Mouse (Mus musculus): Measurements from ENCODE around the gene Ubap2.

Ubap2 gene

DNA sequence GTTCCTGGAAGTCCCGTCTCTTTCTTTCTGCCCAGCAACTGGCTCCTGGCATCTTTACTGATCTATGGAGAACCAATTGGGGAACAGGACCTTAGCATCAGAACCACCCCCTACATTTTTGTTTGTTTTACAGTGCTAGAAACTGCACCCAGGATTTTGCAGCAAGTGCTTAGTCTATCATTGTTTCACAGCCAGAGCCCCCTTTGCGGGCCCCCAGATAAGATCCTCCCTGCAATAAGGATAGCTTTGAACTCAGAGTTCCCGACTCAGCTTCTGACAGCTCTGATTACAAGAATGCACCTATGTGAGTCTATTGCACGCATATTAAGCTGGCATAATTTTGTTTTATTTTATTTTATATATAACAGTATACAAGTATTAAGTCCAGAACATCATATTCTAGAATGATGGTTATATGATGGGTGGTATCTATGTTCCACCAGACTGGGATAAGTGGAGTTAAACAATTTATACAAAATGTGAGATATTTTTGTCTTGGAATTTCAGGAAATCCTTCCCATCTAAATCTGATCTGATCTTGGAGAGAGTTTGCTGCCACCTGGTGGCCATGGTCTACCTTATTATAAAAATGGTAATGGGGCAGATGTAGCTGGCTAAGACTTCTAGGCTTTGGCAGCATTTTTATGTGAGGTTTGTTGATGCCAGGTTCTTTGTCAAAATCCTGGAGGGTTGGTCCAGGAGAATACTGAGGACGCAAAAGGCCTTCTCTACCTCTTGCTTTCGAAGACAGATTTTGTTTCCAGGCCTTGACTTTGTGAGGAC lies 109.1 kb downstream of the Ubap2 start:
- peak in 1 of 2 experiments; percentile 86 for DNase-seq (ENCODE audit: low spot score in 2 of 2)

GRCm38 (mm10) chr4:41164974-41165373 lies 110.0 kb downstream of the Ubap2 start:
- DNase-seq (ENCODE audit: low spot score in 2 of 2): no peak

- DNase-seq (ENCODE audit: low spot score in 2 of 2): no peak
Measured at GRCm38 (mm10) chr4:41161232-41161631, 113.7 kb downstream of the Ubap2 start.

- DNase-seq (ENCODE audit: low spot score in 2 of 2): no peak
Measured at GRCm38 (mm10) chr4:41158251-41158650, 116.7 kb downstream of the Ubap2 start.

DNA sequence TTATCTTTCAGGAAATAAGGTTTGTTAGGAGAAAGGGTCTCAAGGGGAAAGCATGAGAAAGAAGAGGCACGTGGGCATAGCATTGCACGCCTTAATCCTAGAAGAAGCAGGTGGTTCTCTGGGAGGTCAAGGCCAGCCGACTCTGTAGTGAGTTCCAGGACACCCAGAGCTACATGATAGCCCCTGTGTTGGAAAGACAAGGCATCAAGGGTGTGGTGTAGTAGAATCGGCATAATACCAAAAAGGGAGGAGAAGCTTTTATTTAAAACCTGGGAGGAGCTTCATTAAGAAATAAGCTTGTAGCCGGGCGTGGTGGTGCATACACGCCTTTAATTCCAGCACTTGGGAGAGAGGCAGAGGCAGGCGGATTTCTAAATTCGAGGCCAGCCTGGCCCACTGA lies 118.0 kb downstream of the Ubap2 start:
- DNase-seq (ENCODE audit: low spot score in 2 of 2): no peak

GRCm38 (mm10) chr4:41153146-41153545 lies 121.8 kb downstream of the Ubap2 start:
- DNase-seq (ENCODE audit: low spot score in 2 of 2): no peak

DNA sequence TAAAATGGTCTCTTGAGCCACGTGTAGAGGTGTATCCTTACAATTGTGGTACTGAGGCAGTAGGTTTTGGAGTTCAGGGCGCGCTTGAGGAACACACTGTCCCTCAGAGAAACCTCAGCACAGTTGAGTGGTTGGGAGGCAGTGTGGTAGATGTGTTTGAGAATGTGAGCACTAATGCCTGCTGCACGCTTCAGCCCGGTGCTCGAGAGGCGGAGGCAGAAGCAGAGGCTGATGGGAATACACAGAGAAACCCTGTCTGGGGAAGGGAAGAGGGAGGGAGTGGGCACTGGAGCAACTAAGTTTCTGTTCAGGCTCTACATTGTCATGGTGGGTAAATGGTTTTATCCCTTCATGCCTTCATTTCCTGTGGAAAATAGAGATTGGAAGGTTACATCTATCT lies 123.8 kb downstream of the Ubap2 start:
- no peak for DNase-seq (ENCODE audit: low spot score in 2 of 2)

DNA sequence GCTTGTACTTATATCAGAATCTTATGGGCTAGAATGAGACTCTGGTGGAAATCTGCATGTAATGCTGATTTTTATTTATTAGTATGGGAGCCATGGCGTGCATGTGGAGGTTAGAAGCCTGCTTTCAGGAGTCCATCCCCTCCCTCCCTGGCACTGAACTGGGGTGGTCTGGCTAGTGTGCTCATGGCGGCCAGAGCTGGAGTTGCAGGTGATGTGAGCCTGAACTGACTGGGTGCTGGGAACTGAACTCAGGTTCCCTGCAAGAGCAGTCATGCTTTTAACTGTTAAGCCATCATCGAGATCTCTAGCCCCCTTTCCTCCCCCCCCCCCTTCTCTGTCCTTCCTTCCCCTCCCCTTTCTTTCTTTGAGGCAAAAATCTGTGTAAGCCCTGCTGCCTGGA lies 125.1 kb downstream of the Ubap2 start:
- DNase-seq (ENCODE audit: low spot score in 2 of 2): no peak
